Mouse (Mus musculus) urinary bladder, postnatal 10 days (tissue): ENCODE data around the gene Pgm2l1.
A peak's percentile ranks its signal among the peaks of the same experiment; 100 is the strongest.

ENCODE experiments used
- DNase-seq: peaks from one replicate; pipeline ENCODE4 v3.0.0; 2022; ENCODE audit warnings: low spot score

Gene Pgm2l1

DNA sequence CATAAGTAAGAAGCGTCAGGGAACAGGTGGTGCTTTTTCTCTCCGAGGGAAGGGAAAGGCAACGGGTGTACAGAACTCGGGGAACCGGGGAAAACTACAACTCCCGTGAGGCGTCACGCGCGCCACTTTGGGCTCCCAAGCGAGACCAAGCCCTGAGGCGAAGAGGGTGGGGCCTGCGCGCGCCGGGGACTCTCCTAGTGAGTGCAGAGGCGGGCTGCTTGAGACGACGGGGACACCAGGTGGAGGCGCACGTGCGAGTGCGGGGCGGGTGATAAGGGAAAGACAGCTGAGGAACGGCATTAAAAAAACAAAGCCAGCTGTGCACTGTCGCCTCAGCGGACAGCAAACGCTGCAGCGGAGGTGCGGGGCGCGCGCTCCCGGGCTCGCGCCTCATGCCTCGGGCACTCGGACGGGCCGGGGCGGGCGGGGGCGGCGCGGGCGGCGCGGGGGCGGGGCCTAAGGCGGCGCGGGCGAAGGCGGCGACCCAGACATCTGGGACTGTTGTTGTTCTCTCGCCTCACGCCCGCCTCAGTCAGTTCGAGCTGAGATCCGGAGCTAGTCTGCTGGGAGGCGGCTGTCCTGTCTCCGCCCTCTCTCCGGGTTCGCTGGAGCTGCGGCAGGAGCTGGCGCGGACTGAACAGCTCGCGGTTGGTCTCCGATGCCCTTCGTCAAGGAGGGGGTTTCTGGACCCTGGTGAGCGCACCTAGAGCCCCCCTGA is at the start of gene Pgm2l1:
Gene Pgm2l1, plus strand, starts transcription at position 237 of the 718 bp plus-strand sequence.
- DNase-seq = peak; percentile 86

DNA sequence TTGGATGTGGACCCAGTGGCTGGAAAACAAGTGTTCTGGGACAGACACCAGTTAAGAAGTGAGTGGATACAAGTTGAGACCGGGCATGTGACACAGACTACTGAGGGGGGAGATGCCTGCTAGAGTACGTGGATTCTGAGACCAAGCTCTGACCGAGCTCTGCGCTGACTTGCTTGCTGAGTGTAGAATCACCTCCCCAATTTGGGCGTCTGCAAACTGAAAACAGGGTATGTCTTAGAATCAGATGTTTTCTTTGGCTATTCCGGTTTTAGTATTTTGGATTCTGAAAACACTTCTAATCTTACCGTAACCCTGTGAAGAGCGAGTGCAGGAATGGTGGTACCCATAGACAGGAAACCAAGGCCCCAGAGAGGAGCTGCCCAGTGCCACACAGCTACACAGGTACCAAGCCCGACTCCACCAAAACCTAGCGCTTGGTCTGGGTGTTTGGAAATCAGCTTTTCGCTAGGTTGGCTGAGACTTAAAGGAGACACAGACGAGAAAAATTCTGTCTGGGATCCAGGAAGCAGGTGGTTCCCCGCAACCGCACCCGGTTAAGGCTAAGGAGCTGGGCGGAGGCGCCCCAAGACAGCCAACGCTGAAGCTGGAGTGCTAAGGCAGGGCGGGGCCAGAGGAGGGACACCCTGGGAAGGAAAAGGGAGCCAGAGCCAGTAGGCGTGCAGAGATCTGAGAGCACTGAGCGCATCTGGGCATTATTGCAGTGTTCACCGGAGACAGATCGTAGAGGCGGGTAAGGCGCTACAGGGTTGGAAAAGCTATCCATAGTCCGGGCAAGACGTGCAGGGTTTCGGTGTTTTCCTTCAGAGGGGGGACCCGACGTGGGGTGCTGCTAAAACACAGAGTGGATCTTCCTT is 48.9 kb upstream of the Pgm2l1 start:
- peak; percentile 22 for DNase-seq

DNA sequence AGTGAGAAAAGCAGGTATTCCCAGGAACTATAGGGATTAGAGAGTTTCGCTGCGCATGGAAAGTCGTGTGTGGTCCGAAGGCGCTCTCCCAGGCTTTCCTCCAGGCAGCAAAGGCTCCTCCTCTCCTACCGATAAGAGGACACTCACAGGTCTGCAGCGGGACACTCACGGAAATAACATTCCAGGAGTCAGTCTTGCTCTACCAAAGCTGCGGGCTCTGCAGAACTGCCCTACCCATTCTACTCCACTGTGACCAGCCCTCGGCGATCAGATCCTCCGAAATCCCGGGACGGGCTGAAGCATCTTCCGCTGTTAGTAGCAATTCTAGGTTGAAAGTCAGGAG is 48.3 kb upstream of the Pgm2l1 start:
- no peak for DNase-seq

DNA sequence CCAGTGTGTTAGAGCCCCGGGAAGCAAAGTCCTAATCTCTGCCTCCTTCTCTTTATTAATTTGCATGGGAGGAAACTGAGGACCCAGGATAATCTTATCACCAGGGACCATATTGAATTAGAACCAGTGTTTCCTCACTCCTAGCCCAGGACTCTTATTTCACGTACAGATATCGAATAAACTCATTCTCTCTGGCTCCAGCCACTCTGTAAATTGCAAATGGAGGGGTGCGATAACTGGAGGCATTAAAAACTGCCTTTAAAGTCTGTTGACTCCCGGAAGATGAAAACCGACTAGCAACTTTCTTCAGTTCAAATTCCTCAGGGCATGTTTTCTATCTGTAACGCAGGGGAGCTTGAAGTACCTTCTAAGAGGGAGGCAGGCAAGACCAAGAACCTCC is 47.8 kb upstream of the Pgm2l1 start:
- no peak for DNase-seq

DNA sequence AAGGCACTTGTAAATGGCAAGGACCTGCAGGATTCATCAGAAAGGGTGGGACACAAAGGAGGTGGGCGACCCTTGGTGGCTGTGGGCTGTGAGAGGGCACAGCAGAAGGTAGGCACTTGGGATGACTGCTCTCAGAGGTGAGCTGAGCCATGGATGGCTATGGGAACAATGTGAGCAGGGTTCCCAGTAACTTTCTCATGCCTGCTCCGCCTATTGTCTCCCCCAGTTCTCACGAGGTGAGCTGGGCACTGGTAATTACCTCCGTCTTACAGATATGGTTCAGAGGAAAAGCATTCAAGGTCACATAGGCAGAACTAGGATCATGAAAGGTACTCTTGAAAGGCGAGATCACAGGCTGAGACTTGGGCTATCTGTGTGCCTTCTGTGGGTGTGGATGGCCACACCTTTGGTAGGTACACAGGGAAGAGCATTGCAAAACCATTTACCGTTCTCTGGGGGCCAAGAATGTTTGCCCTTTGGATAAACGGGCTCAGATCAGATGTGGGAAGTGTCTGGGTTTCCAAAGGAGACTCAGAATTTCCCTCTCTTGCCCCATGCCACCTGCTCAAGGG is 47.3 kb upstream of the Pgm2l1 start:
- DNase-seq = no peak

DNA sequence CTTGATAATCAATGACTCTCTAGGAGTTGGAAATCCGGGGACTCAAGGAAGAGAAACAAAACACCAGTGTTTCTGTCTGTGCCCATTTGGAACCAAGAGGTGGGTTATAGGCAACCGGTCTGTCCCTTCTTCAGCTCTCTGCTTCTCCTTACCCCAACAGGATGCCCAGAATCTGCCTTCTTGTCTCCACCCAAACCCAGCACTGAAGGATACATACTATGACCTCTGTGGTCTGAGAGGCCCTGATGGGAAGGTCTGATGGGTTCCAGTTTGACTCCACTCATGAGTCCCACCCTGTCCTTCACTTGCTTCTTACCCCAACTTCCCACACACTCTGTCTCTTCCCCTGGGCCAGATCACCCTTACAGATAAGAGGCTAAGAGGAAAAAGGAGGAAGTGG is 46.0 kb upstream of the Pgm2l1 start:
- no peak for DNase-seq

DNA sequence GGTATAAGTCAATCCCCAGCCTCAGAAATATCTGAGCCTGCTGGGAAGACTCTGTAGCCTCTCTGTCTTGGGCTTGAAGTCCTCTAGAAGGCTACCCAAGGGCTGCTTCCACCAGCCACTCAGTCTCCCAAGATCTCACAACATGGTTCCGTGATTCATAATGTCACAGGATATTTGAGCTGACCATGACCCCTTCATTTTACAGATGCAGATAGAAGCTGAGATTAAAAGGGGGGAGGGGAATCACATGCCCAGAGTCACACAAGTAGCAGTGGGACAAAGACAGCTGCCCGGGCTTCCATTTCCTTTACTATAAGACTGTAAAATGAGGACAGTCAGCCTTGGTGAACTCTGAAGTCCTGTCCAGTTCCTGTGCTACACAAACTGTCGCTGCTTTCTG is 45.6 kb upstream of the Pgm2l1 start:
- DNase-seq = no peak

DNA sequence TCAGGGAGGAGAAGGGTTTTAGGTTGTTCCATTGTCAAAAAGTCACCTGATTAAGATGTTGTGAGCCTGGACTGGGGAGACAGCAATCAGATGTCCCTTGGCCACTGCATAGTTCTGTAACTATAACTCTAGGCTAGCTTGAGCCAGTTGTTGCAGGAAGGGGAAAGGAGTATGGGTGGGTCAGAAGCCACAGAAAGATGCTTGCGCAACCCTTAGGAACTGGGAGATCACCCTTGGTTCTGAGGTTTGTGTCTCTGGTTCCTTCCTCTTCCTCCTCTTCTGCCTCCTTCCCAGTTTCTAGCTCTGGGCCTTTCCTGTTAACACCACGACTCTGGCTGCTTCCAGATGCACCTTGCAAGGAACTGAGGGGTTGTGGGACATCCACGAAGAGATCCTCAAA is 44.8 kb upstream of the Pgm2l1 start:
- DNase-seq = no peak

DNA sequence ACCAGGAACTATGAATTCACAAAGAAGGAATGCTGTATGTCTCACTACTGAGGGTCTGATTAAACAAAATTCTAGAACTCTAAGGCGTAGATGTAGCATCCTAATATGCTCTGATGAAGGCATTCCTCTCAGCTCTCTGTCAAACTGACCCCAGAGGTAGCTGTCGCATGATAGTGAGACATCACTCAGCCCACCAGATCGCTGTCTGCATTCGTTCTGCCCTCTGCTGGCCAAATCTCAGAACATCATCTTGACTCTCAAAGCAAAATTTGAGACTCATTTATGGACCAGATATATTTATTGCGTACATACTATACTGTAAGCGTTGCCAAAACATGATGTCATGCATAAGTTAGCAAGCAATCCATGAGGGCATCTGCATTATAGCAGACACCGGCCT is 39.6 kb upstream of the Pgm2l1 start:
- DNase-seq = no peak

DNA sequence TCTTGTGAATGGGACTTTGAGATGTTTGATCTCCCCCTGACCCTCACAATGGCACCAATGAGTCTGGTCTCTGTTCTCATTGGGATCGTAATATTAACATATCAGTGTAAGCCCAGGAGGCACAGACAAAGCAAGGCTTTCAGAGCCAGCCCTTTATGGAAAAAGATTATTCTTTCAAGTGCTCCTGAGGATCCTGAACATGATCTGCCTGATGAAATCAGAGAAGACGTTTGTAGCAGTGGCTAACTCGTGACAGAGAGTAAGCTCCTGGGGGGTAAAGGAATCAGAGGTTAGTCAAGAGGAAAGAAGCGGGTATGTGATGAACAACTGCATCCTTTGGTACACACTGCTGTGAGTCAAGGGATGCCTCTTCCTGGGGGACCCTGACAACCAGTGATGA is 37.0 kb upstream of the Pgm2l1 start:
- DNase-seq = no peak

DNA sequence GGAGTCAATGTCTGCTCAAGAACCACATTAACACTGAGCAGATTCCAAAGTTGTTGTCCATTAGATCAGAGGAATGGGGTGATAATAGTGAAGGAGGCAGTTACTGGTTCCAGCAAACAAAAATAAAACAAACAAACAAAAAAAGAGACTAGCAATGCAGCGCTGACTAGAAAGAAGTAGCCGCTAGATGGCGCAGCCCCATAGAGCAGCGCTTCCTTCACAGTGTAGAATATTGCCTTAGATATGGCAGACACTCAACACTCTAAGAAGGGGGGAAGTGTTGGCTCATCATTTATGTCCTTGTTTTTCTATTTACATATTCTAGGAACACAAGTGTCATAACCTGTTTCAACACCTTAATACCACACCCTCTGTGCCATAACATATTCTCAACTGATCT is 36.4 kb upstream of the Pgm2l1 start:
- no peak for DNase-seq

DNA sequence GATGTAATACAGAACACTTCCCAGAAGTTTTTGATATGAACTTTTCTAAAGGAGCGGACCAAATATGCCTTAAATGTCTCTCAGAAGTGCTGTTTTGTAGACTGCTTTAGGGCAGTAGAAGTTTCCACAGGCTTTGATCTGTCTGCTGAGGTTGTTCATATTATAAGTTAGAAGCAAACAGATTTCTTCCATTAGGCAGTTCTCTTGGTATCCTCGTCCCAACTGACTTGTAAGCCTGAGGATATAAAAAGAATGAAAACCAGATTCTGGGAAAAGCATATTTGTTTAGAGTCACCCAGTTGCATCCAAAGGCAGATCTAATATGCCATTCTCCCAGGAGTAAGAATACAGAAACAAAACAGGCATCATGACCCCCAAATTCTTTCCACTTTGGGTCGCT is 26.0 kb upstream of the Pgm2l1 start:
- no peak for DNase-seq

DNA sequence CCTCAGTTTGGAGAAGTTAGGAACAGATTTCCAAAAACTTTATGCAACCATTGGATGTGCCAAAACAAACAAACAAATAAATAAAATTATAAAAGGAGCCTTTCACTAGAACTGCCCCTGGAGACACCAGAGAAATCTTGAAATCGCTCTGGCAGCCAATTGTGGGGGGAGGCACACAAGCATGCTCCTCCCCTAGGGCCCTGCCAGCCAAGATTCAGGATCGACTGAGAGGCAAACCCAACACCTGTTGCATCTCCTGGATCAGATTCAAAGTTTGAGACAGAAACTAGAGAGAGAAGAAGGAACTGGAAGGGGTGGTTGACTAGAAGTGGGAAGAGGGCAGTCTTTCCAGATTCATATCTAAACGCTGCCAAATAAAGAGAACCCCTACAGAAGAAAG is 23.6 kb upstream of the Pgm2l1 start:
- DNase-seq = no peak

DNA sequence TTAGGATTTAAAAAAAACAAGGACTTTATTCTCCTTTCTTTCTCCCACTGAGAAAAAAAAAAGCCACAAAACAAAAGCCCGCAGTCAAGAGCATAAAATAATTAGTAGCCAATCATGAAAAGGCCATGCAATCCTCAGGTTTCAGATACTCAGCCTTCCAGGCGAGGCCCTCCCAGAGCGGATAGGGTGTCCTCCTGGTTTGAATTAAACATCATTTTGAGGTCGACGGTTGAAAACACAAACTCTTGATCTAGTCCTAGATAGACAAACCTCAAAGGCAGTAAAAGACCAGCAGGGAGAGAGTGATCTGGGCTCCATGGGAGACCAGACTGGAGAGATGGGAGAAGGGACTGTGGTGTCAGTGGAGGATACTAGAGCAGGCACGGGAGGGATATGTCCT is 22.3 kb upstream of the Pgm2l1 start:
- DNase-seq = no peak

DNA sequence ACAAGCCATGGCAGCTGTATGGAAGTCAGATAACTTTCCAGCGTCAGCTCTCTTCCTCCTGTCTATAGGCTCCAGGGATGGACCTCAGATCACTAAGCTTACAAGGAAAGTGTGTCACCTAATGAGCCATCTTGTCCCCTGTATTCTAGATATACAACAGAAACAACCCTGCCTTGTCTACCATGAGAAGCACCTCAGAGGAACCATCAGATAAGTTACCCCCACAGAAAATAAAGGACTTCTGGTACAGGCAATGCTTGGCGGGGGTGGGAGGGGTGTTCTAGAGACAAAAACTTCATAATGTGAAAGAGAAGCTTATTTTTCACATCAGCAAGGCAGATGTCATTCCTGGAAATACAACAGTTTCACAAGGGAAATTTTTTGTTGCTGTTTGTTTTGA is 21.1 kb upstream of the Pgm2l1 start:
- DNase-seq = no peak

DNA sequence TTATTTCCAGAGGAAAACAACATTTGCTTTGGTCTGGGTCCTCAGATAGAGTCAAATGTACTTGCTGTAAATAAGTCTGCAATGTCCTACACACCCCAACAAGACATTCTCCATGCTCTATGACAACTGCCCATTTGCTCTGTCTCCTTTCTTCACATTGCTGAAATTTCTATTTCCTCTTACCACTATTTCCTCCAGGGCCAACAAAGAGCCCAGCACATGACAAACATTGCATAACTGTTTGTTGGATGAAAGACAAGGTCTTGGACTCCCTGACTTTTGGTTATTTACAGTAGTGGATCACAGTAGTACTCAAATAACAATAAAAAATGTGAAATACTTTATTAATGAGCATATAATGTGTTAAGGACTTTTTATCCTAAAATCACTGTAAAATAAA is 19.3 kb upstream of the Pgm2l1 start:
- DNase-seq = no peak

DNA sequence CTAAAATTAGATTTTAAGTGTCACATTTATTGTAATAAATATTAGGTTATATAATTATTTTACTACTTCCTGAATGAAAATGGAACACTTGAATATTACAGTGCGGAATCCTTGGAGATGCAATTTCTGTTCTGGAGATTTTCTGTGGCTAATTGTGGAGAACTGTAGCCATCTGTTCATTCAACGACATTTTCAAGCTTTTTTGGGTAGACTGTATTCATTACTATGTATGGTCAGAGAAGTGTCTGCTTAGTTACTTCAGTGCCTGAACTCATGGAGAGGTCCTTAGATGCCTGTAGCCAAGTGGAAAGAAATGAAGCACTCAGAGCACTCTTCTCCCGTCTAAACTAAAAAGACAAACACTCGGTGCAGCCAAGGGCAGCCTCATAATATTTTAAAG is 12.9 kb upstream of the Pgm2l1 start:
- DNase-seq = no peak

DNA sequence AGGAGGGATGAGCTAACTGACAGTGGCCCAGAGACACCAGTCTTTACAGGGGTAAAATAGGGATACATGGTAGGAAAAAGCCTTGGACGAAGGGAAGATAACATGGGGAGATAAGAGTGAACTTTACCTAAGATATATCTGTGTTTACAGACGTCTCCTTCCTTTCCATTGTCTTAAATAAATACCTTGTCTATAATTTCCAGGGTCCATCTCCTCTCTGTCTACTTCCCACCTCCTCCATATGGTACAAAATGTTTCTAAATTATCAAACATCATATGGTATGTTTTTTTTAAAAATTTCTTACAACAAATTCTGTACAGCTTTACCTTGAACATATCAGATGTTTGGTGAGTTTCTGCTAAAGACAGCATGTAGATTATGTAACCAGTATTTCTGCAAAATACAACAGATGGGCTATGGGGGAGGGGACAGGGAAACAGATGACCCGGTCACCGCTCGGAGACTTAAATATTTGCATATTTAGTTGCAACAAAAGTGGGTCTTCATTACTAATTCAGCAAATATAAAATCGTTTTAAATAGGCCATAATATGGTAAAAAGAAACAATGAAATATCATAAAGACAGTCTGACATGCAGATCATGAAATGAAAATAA is 12.0 kb upstream of the Pgm2l1 start:
- no peak for DNase-seq

DNA sequence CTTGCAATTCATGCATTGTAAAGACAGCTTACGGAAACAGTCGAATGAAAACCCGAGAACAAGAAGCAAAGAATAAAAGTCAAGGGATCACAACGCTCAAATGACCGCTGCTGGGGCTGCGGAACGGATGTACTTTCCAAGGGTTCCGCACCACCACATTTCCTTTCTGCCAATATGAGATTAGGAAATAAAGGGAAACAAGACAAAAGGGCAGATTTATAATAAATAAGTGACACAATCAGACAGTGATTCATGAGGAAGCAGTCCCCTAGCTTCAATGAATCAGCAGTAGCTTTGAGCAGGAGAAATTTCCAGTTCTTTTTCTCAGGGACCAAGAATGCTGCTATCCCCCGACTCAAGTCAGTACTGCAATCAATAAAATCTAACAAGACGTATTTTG is 11.2 kb upstream of the Pgm2l1 start:
- no peak for DNase-seq

DNA sequence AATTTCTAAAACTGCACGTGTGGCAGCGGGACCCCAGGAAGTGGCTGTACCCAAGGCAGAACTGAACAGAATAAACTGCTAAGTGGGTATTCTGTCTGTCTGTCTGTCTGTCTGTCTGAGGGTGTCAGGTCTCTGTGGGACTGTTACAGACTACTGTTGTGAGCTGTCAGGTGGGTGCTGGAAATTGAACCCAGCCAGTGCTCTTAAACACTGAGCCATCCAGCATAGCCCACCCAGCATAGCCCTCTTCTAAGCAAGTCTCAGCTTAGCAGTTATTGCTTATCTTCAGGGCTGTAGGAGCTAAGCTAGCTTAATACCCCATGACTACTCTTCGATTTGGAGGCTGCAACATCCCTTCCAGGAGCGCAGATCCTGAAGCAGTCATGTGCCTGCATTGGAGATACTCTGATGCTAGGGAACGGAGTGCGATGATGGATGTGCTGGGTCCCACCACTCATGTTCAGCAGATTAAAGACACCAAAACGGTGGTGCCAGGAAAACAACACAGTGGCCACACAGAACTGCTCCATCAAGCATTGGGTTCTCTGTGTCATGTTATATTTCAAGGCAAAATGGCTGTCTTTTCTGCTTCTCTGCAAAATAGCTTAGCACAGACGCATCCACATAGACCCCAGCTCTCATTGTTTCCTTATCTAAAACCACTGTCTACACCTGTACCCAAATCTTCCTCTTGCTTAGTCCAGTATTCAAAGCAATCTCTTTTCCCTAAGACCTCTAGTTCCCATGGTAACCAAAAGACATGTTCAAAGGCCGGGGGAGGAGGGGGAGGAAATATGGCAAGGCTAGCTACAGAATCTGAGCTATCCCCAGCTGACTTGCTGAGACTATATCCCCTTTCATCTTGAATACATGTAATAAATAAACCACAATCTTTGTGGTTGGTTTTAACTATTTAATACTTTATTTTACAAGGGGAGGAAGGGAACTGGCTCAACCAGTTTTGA is 10.3 kb upstream of the Pgm2l1 start:
- DNase-seq = no peak

DNA sequence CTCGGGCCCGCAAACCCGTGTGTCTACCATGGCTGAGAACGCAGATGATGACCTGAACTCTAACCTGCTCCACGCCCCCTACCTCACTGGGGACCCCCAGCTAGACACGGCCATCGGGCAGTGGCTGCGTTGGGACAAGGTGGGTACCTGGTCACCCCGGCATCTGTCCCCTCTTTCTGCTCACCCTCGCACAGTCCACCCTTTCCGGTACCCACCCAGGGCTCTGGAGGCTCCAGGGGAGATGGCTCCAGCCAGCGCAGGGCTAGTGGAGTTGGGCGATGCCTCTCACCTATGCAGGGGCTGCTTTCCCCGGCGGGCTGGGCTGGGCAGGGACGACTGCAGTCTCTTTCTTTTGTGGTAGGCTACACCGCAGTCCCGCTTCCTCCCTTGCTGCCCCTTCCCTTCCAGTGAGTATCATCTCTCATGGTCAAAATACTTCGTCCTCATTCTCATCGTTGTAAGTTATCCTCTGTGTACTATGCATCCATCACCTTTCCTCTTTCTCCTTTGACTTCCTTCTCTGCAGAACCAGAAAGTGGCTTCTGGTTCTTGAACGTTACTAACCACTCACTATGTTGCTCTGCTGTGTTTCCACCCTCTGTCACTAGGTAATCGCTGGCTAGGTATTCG is 817 bp downstream of the Pgm2l1 start:
- no peak for DNase-seq
